23 mouse cellular contexts compared by ENCODE assay signal in genomic region chr11:61067133-61067835, GRCm38 (mm10). TPM values are rescaled to one million over a fixed set of nuclear protein-coding genes. Genes with fewer than 3 reads are reported as not detected.
DNase-seq lines count a peak whose midpoint lies in the region; ATAC-seq lines count a peak whose summit lies in the region.
"Had no signal": no experiment of that assay in that cellular context is flagged by ENCODE, and none has a peak within 500 bp of the region (broad histone marks: within the 10 kb centered on the region; RNA-seq: fewer than 3 reads in every experiment).

No protein-coding gene starts in this region.

- no peak overlapping the region for H3K4me3 ChIP-seq in lung, embryonic 15.5 days
- no peak overlapping the region for H3K4me3 ChIP-seq in liver, embryonic 12.5 days
- H3K4me3 ChIP-seq: embryonic facial prominence, embryonic 10.5 days; heart, embryonic 10.5 days; hindbrain, embryonic 10.5 days; midbrain, embryonic 15.5 days; myocyte had no signal

- 82% methylated on average over 9 of the region's 9 CpGs for WGBS in lung, embryonic 15.5 days
- WGBS in liver, embryonic 12.5 days (ENCODE audit: insufficient replicate concordance): 51% methylated on average over 9 of the region's 9 CpGs

- no peaks in the 10 kb centered on the region for H3K4me1 ChIP-seq in lung, embryonic 15.5 days
- H3K4me1 ChIP-seq in liver, embryonic 12.5 days: peaks cover 41% of the 10 kb centered on the region
- H3K4me1 ChIP-seq: midbrain, embryonic 15.5 days had no signal

- no peaks in the 10 kb centered on the region for H3K27me3 ChIP-seq in lung, embryonic 15.5 days
- H3K27me3 ChIP-seq in liver, embryonic 12.5 days (replicated peaks): peaks cover 36% of the 10 kb centered on the region
- H3K27me3 ChIP-seq: midbrain, embryonic 15.5 days had no signal

- no peaks in the 10 kb centered on the region for H3K36me3 ChIP-seq in lung, embryonic 15.5 days
- H3K36me3 ChIP-seq in liver, embryonic 12.5 days: no peaks in the 10 kb centered on the region
- H3K36me3 ChIP-seq: embryonic facial prominence, embryonic 10.5 days; heart, embryonic 10.5 days; hindbrain, embryonic 10.5 days; midbrain, embryonic 15.5 days had no signal

- ATAC-seq in lung, embryonic 15.5 days (ENCODE audit: borderline replicate concordance, extremely low read depth, low FRiP score, low TSS enrichment): 0 out of 2 replicates have a peak, but pooled peaks have one; percentile 26
- peak; percentile 91 for ATAC-seq in liver, embryonic 12.5 days
- ATAC-seq in megakaryocyte-erythroid progenitor cell, adult 5-6 weeks (replicated peaks; ENCODE audit: low FRiP score, low TSS enrichment, poor library complexity, severe bottlenecking): peak; percentile 46; the same call in 1 of the 2 replicates
- ATAC-seq: forebrain, postnatal 0 days; hindbrain, postnatal 0 days; midbrain, embryonic 15.5 days had no signal

- no peak overlapping the region for H3K4me2 ChIP-seq in lung, embryonic 15.5 days
- H3K4me2 ChIP-seq in liver, embryonic 12.5 days: peak overlapping the region; percentile 54
- H3K4me2 ChIP-seq: midbrain, embryonic 15.5 days had no signal

- DNase-seq in lung, postnatal 14 days: no peak
- peak; percentile 76 for DNase-seq in c-Kit-positive CD71-positive TER-119-positive erythroid progenitor cells, embryonic 14.5 days (ENCODE audit: low spot score)
- no peak for DNase-seq in urinary bladder, adult 2 months (ENCODE audit: low spot score)
- no peak for DNase-seq in cerebellum, postnatal 10 days
- DNase-seq: B cell, adult 2 months; cerebellum, adult 11 months; forebrain, postnatal 0 days; kidney, adult 2 months; kidney, postnatal 25 days; lung, adult 2 months; lung, postnatal 4 days; spleen, adult 18-20 months; thymus, adult 2 months had no signal

- no peaks in the 10 kb centered on the region for H3K9me3 ChIP-seq in lung, embryonic 15.5 days
- no peaks in the 10 kb centered on the region for H3K9me3 ChIP-seq in liver, embryonic 12.5 days (replicated peaks)
- H3K9me3 ChIP-seq: embryonic facial prominence, embryonic 10.5 days; heart, embryonic 10.5 days; hindbrain, embryonic 10.5 days; midbrain, embryonic 15.5 days had no signal

- H3K27ac ChIP-seq in lung, embryonic 15.5 days: no peak overlapping the region
- peak overlapping the region; percentile 82 for H3K27ac ChIP-seq in liver, embryonic 12.5 days
- H3K27ac ChIP-seq: embryonic facial prominence, embryonic 10.5 days; heart, embryonic 10.5 days; hindbrain, embryonic 10.5 days; hindbrain, postnatal 0 days; midbrain, embryonic 15.5 days had no signal

- H3K9ac ChIP-seq in lung, embryonic 15.5 days: no peak overlapping the region
- H3K9ac ChIP-seq in liver, embryonic 12.5 days: peak overlapping the region; percentile 53
- H3K9ac ChIP-seq: forebrain, postnatal 0 days; midbrain, embryonic 15.5 days had no signal

RNA-seq across cellular contexts. Expression of gene Kcnj12, which starts 44.9 kb away (rescaled TPM):
- 0.44 and 0.77 TPM in 2 replicates for polyA plus RNA-seq in lung, embryonic 15.5 days (2015; fragmentation: Nextera tagmentation; extraction: Ambion mirVana)
- 0.07 TPM in 1 of 2 replicates, not detected in the other for polyA plus RNA-seq in liver, embryonic 12.5 days (2016; fragmentation: Nextera tagmentation; extraction: Ambion mirVana)
- not detected in 2 replicates for total RNA-seq in megakaryocyte-erythroid progenitor cell, adult 5-6 weeks (2014; fragmentation: Nextera tagmentation)
- not detected in 2 replicates for total RNA-seq in megakaryocyte-erythroid progenitor cell, adult 5-6 weeks (2017)
- 4.9 and 7.7 TPM in 2 replicates for polyA plus RNA-seq in urinary bladder, adult 2 months (2012; rRNA removed)
- total RNA-seq: common myeloid progenitor, adult 5-6 weeks had no signal

RNA-seq across cellular contexts. Expression of gene Tnfrsf13b, which starts 59.3 kb away (rescaled TPM):
- polyA plus RNA-seq in lung, embryonic 15.5 days (2015; fragmentation: Nextera tagmentation; extraction: Ambion mirVana): 2.9 and 3.5 TPM in 2 replicates
- 3.2 and 4.8 TPM in 2 replicates for polyA plus RNA-seq in liver, embryonic 12.5 days (2016; fragmentation: Nextera tagmentation; extraction: Ambion mirVana)
- 2.3 TPM in 2 replicates for total RNA-seq in megakaryocyte-erythroid progenitor cell, adult 5-6 weeks (2014; fragmentation: Nextera tagmentation)
- total RNA-seq in megakaryocyte-erythroid progenitor cell, adult 5-6 weeks (2017): 12.5 and 15.5 TPM in 2 replicates
- 3.5 and 4.3 TPM in 2 replicates for polyA plus RNA-seq in urinary bladder, adult 2 months (2012; rRNA removed)

Comparison
In these comparisons a context has a peak if more than half of its experiments do, and no peak if none do; other contexts are left out.
1. ATAC-seq: peak in every context shown above with its lines; median percentile 91 in liver, embryonic 12.5 days; 46 in megakaryocyte-erythroid progenitor cell, adult 5-6 weeks; 26 in lung, embryonic 15.5 days.